Mouse (Mus musculus) E14TG2a.4 (cell line): Measurements from ENCODE around the gene Isx.

Experiments
- CTCF ChIP-seq: conservative IDR thresholded peaks from 2 replicates; pipeline ENCODE4 v1.5.1; 2014; ENCODE audit warnings: low read length
- NANOG ChIP-seq: IDR thresholded peaks from 2 replicates; pipeline ENCODE4 v1.6.1; 2014; ENCODE audit warnings: borderline replicate concordance, low read length, mixed read lengths
- POU5F1 ChIP-seq: IDR thresholded peaks from 2 replicates; pipeline ENCODE4 v1.6.1; 2014; ENCODE audit warnings: low read length, borderline replicate concordance

GRCm38 (mm10) chr8:74927940-74928339, 55.0 kb downstream of the Isx start:
- TF ChIP-seq CTCF: no peak
- TF ChIP-seq NANOG: no peak
- no peak for TF ChIP-seq POU5F1
